Mouse (Mus musculus) midbrain, postnatal 0 days (tissue): ENCODE measurements at regions not wholly inside any gene's neighbourhood (a gene's known extent, or its start where the extent isn't known, plus 50 kb on each side); places are given as distances from the start of the nearest gene placed in this dataset.
A peak's percentile ranks its signal among the peaks of the same experiment; 100 is the strongest.

Experiments
- ATAC-seq: fragments of 200-750 bp; cut with Nextera tagmentation; 2 replicates; pipeline ENCODE4 v1.8.0; 2017; ENCODE audit warnings: moderate number of reproducible peaks, mild to moderate bottlenecking, moderate TSS enrichment, moderate library complexity; ENCODE audit not compliant: low FRiP score
- DNase-seq: peaks from one replicate; pipeline ENCODE4 v3.0.0-alpha.2; 2015; ENCODE audit warnings: low spot score
- H3K27ac ChIP-seq: fragments of 300-500 bp; sonication (generic); 2 replicates; pipeline ENCODE4 v1.5.1; 2014; ENCODE audit warnings: low read depth, mild to moderate bottlenecking, low read length, mixed read lengths
- H3K27me3 ChIP-seq: fragments of 300-500 bp; sonication (generic); 2 replicates; pipeline ENCODE4 v1.6.1; 2014; ENCODE audit warnings: low read length, control low read depth, mixed read lengths; ENCODE audit not compliant: insufficient read depth
- H3K36me3 ChIP-seq: fragments of 300-500 bp; sonication (generic); 2 replicates; pipeline ENCODE4 v1.6.1; 2014; ENCODE audit warnings: low read length, control low read depth, mixed read lengths; ENCODE audit not compliant: insufficient read depth
- H3K4me1 ChIP-seq: fragments of 300-500 bp; sonication (generic); 2 replicates; pipeline ENCODE4 v1.6.1; 2014; ENCODE audit warnings: mild to moderate bottlenecking, control low read depth, antibody characterized with exemption, low read length, mixed read lengths; ENCODE audit not compliant: insufficient read depth
- H3K4me2 ChIP-seq: fragments of 300-500 bp; sonication (generic); 2 replicates; pipeline ENCODE4 v1.6.1; 2014; ENCODE audit warnings: low read depth, mild to moderate bottlenecking, low read length, mixed read lengths; ENCODE audit not compliant: poor library complexity, severe bottlenecking
- H3K4me3 ChIP-seq: fragments of 300-500 bp; sonication (generic); 2 replicates; pipeline ENCODE4 v1.5.1; 2014; ENCODE audit warnings: low read depth, mild to moderate bottlenecking, low read length, moderate library complexity
- H3K9ac ChIP-seq: fragments of 300-500 bp; sonication (generic); replicated peaks from 2 replicates; pipeline ENCODE4 v1.6.1; 2014; ENCODE audit warnings: mild to moderate bottlenecking, low read length, moderate library complexity, mixed read lengths; ENCODE audit not compliant: poor library complexity, severe bottlenecking
- H3K9me3 ChIP-seq: fragments of 300-500 bp; sonication (generic); 2 replicates; pipeline ENCODE4 v1.6.1; 2016; ENCODE audit warnings: low read length, control low read depth
- CTCF ChIP-seq: IDR thresholded peaks from 2 replicates; pipeline ENCODE4 v1.5.1; 2016; ENCODE audit warnings: antibody characterized with exemption, mild to moderate bottlenecking
- WGBS: fragments of 180-500 bp; shearing (Covaris S2); extraction: QIAGEN DNeasy Blood & Tissue Kit; methylation state at CpG from one replicate; pipeline ENCODE4 v1.1.7; 2014; 5-methylcytosine and 5-hydroxymethylcytosine counted together

DNA sequence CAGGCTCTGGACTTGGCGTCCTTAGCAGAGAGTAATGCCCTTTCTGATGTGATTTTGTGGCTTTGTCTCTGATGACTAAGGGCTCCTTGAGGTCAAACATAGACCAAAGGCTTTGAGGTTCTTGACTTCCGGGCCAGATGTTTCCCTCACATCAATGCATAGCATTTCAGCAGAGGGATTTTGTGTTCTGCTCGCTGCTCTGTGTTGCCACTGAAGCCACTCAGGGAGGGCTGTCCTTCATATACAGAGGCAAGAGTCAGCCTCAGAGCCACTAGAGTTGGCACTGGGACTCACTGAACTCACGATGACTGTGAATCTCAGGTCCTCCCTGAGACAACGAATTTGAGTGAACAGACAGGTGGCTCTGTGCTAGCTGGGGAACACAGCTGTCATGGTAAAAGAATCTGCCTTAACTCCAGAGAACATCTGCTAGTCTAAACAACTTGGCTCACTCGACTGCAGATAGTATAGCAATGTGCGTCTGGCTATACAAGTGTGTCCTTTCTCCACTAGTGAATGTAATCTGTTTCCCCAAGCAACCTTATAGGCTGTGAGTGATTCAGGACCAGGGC lies 74.3 kb downstream of the Gp2 start:
- Histone ChIP-seq H3K4me2 (no peak overlapping the region), H3K4me1 (0 out of 2 replicates have a peak, but pooled peaks cover 3% of the 10 kb centered on the region), H3K27ac (no peak overlapping the region), H3K36me3 (no peaks in the 10 kb centered on the region), H3K9me3 (no peaks in the 10 kb centered on the region), H3K9ac (no peak overlapping the region), H3K27me3 (no peaks in the 10 kb centered on the region), H3K4me3 (no peak overlapping the region)
- TF ChIP-seq CTCF, result no peak
- no peak for ATAC-seq
- WGBS, result 79% methylated on average over 7 of the region's 7 CpGs
- DNase-seq, result no peak

DNA sequence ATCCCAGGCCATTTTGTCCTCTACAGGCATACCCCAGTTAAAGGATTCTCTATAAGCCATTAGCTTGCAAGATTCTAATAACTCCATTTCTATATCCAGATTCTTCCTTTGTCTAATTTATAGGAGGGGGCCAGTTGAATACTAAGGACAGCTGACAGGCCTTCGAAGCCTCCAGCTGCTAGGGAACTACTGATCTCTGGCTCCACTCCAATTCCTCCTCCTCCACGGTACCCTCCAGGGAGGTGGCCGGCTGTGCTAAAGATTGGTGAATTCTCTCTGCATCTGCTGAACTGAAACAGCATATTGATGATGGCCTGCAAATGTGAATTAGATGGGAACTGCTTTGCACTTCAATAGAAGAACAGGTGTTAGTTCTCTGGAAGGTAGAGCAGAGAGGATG lies 79.2 kb downstream of the Gp2 start:
- peak; percentile 59 for DNase-seq
- H3K4me1 ChIP-seq, result 0 out of 2 replicates have a peak, but pooled peaks cover 3% of the 10 kb centered on the region

DNA sequence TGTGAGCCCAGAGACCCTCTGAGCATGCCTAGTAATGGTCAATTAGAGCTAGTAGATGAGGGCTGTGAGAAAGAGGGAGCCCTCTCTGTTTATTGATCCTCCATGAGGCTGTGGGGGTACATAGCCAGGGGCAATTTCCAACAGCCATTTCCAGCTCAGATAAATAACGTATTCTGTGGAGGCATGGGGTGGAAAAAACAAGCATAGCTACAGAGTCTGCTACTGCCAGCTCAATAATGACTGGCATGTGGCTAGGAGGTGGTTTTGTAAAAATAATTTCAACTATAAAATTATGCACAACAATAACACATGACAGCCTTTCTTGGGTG lies 94.9 kb downstream of the Gp2 start:
- Histone ChIP-seq H3K4me3 (no peak overlapping the region), H3K4me2 (no peak overlapping the region), H3K27me3 (no peaks in the 10 kb centered on the region), H3K9ac (no peak overlapping the region), H3K36me3 (no peaks in the 10 kb centered on the region), H3K4me1 (no peaks in the 10 kb centered on the region), H3K27ac (no peak overlapping the region), H3K9me3 (no peaks in the 10 kb centered on the region)
- no peak for TF ChIP-seq CTCF
- no peak for DNase-seq
- 23% methylated on average over 1 of the region's 1 CpGs for WGBS
- peak; percentile 24; the same call in 1 of the 2 replicates for ATAC-seq

More for the DNA sequence above, 79.2 kb downstream of the Gp2 start:
- WGBS, result 14% methylated on average over 3 of the region's 3 CpGs
- Histone ChIP-seq H3K4me2 (no peak overlapping the region), H3K27ac (no peak overlapping the region), H3K36me3 (no peaks in the 10 kb centered on the region), H3K9ac (no peak overlapping the region), H3K4me3 (no peak overlapping the region), H3K27me3 (no peaks in the 10 kb centered on the region), H3K9me3 (no peaks in the 10 kb centered on the region)
- TF ChIP-seq CTCF, result no peak
- no peak for ATAC-seq

DNA sequence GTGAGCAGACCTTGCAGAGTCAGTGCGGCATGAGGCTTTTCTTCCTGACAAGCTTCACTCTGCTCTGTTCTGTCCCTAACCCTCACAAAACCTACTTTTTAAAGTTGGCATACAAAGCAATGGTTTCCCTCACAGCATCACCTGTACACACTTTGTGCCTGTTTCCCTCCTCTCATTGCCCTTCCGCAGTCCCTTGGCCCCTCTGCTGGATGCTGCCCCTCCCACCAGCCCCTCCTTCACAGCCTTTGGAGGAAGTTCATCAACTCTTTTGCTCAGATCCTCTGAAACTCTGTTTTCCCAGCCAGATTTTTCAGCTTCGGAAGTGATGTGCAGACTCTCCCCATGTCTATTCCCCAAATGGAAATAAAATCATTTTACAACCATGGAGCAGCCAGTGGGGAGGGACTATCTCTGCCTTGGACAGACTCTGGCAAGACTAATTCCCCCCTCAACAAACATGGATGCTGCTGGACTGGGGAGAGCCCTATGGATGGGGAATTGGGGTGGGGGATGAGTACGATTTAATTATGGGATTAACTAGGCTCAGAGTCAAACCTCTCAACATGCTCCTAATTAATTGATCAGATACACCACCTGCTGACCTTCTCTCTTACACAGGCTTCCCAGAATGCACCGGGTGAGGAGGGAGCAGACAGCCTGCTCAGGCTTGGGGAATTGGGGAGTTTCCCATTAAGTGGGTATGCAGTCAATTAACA lies 95.4 kb downstream of the Gp2 start:
- 32% methylated on average over 5 of the region's 5 CpGs for WGBS

DNA sequence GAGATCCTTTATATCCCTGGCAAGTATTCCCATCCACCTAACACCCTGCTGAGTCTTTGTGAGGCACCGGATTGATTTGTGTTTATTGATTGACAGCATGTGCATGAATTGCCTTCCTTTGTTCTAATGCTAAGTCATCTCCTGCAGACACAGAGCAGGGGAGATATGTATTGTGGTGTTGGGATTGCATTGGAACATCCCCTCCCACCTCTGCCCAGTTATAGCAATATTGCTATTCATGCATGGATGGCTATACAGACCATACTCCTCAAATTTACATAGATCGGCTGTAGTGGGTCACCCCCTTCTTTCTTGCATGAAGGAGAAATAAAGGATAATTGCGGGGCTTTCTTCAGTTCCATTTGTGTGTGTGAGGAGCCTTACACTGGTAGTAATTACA lies 101.7 kb downstream of the Gp2 start:
- Histone ChIP-seq H3K9me3 (no peaks in the 10 kb centered on the region), H3K4me3 (no peak overlapping the region), H3K4me2 (no peak overlapping the region), H3K36me3 (no peaks in the 10 kb centered on the region), H3K4me1 (no peaks in the 10 kb centered on the region), H3K9ac (no peak overlapping the region), H3K27ac (no peak overlapping the region), H3K27me3 (no peaks in the 10 kb centered on the region)
- ATAC-seq, result no peak
- 61% methylated on average over 3 of the region's 3 CpGs for WGBS
- no peak for DNase-seq
- TF ChIP-seq CTCF, result no peak

More for the DNA sequence above, 95.4 kb downstream of the Gp2 start:
- Histone ChIP-seq H3K27me3 (no peaks in the 10 kb centered on the region), H3K4me2 (no peak overlapping the region), H3K4me1 (no peaks in the 10 kb centered on the region), H3K27ac (no peak overlapping the region), H3K4me3 (no peak overlapping the region), H3K36me3 (no peaks in the 10 kb centered on the region), H3K9me3 (no peaks in the 10 kb centered on the region), H3K9ac (no peak overlapping the region)
- ATAC-seq (peak; percentile 56), DNase-seq (peak; percentile 72)
- TF ChIP-seq CTCF, result no peak

DNA sequence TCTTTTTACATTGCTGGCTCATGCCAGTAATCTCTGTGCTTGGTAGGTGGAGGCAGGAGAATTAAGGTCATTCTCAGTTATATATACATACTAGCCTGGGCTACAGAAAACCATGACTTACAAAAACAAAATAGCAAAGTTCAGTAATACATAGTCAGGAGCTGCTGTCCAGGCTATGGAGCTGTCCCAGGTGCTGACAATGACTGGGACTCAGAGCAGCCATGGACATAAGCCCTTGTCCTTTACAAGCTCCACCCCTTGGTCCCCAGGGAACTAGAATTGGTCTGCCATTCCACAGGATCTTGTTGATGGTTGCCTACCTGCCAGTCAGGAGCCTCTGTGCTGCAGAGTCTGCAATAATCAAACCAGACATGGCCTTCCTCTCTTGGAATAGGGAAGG lies 102.8 kb downstream of the Gp2 start:
- no peak for TF ChIP-seq CTCF
- H3K4me3 ChIP-seq, result no peak overlapping the region
- H3K36me3 ChIP-seq, result no peaks in the 10 kb centered on the region
- H3K9ac ChIP-seq, result no peak overlapping the region
- H3K27me3 ChIP-seq, result no peaks in the 10 kb centered on the region
- H3K27ac ChIP-seq, result no peak overlapping the region
- DNase-seq (no peak), ATAC-seq (no peak)
- no peaks in the 10 kb centered on the region for H3K9me3 ChIP-seq
- H3K4me1 ChIP-seq, result no peaks in the 10 kb centered on the region
- H3K4me2 ChIP-seq, result no peak overlapping the region
